Mouse (Mus musculus): ENCODE measurements at regions not wholly inside any gene's neighbourhood (a gene's known extent, or its start where the extent isn't known, plus 50 kb on each side); places are given as distances from the start of the nearest gene placed in this dataset.

GRCm38 (mm10) chr6:100176914-100177560 is 110.2 kb downstream of the Rybp start:
- no peak for ATAC-seq (ENCODE audit: extremely low read depth, insufficient number of reproducible peaks, low FRiP score, low TSS enrichment)
- Histone ChIP-seq H3K4me2 (no peak overlapping the region), H3K9ac (no peak overlapping the region), H3K27me3 (replicated peaks) (peaks cover 17% of the 10 kb centered on the region), H3K4me3 (no peak overlapping the region), H3K27ac (replicated peaks) (no peak overlapping the region), H3K36me3 (no peaks in the 10 kb centered on the region), H3K9me3 (0 out of 2 replicates have a peak, but pooled peaks cover 5% of the 10 kb centered on the region), H3K4me1 (peaks cover 22% of the 10 kb centered on the region)
- WGBS = 83% methylated on average over 11 of the region's 11 CpGs

GRCm38 (mm10) chr6:100170711-100171348 is 116.5 kb downstream of the Rybp start:
- Histone ChIP-seq H3K27ac (replicated peaks) (peak overlapping the region; percentile 16; the same call in 1 of the 2 replicates), H3K9me3 (0 out of 2 replicates have a peak, but pooled peaks cover 2% of the 10 kb centered on the region), H3K27me3 (replicated peaks) (peaks cover 44% of the 10 kb centered on the region), H3K9ac (peak overlapping the region; percentile 63), H3K4me3 (peak overlapping the region; percentile 32), H3K36me3 (no peaks in the 10 kb centered on the region), H3K4me2 (peak overlapping the region; percentile 62), H3K4me1 (peaks cover 22% of the 10 kb centered on the region)
- no peak for ATAC-seq (ENCODE audit: extremely low read depth, insufficient number of reproducible peaks, low FRiP score, low TSS enrichment)
- 5% methylated on average over 22 of the region's 22 CpGs for WGBS

DNA sequence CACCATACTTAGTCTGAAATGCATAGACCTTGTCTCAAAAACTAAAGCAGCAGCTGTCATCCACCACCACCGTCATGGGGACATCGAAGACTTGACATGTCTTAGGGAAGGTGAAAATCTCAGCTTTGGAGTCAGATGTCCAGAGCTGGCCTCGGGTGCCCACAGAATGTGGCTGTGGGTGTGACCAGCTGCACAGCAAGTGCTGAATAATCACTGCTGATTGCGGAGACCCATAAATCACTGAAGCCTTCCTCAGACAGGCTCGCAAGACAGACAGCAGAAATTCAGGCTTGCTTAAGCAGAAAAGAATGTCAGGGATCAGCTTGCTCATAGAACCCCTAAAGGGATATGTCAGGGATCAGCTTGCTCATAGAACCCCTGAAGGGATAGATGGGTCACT is 120.0 kb downstream of the Rybp start:
- 54% methylated on average over 5 of the region's 5 CpGs for WGBS
- Histone ChIP-seq H3K4me1 (peaks cover 39% of the 10 kb centered on the region), H3K4me2 (no peak overlapping the region), H3K27ac (replicated peaks) (no peak overlapping the region), H3K9ac (no peak overlapping the region), H3K27me3 (replicated peaks) (peaks cover 44% of the 10 kb centered on the region), H3K36me3 (no peaks in the 10 kb centered on the region), H3K9me3 (no peaks in the 10 kb centered on the region), H3K4me3 (no peak overlapping the region)
- no peak for ATAC-seq (ENCODE audit: extremely low read depth, insufficient number of reproducible peaks, low FRiP score, low TSS enrichment)

DNA sequence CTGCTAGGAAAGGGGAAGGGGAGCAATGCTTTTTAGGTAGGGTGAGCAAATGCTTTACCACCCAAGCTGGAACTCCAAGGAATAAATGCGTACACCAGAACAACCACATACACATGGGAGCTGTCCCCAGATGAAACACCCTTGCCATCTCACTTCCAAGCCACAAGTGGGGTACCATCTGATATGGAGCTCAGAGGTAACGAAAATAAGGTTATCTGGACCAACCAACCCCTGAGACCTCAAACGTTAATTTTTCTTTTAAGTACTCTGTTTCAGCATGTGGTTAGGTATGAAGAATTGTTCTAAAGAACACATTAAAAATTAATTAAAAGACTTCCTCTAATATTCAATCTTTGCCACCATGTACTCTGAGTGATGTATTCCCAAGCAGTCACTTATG is 121.5 kb downstream of the Rybp start:
- Histone ChIP-seq H3K4me3 (no peak overlapping the region), H3K4me1 (peaks cover 31% of the 10 kb centered on the region), H3K36me3 (no peaks in the 10 kb centered on the region), H3K9me3 (no peaks in the 10 kb centered on the region), H3K9ac (no peak overlapping the region), H3K27me3 (replicated peaks) (peaks cover 48% of the 10 kb centered on the region), H3K4me2 (no peak overlapping the region), H3K27ac (replicated peaks) (no peak overlapping the region)
- 74% methylated on average over 3 of the region's 3 CpGs for WGBS
- ATAC-seq (ENCODE audit: extremely low read depth, insufficient number of reproducible peaks, low FRiP score, low TSS enrichment) = no peak

DNA sequence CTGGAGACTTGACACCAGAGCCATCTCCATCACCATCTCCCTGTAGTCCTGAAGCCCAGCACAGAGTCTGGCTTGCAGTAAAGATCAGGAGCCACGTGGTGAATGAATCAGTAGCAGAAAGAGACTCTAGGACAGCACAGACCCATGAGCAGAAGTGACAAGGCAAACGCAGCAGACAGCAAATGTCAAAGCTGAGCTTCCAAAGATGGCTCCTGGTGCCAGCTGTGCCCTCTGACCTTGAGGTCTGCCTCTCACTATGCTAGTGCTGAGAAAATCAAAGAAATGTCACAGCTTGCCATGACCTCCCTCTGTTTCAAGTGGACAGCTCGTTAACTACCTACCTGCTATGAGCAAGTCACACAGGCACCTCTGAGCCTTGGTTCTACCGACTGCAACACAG is 123.1 kb downstream of the Rybp start:
- 51% methylated on average over 4 of the region's 4 CpGs for whole genome bisulfite sequencing
- Histone ChIP-seq H3K9me3 (no peaks in the 10 kb centered on the region), H3K4me1 (peaks cover 30% of the 10 kb centered on the region), H3K9ac (no peak overlapping the region), H3K27me3 (replicated peaks) (peaks cover 38% of the 10 kb centered on the region), H3K4me2 (no peak overlapping the region), H3K4me3 (no peak overlapping the region), H3K36me3 (no peaks in the 10 kb centered on the region), H3K27ac (replicated peaks) (no peak overlapping the region)
- ATAC-seq (ENCODE audit: extremely low read depth, insufficient number of reproducible peaks, low FRiP score, low TSS enrichment) = no peak

DNA sequence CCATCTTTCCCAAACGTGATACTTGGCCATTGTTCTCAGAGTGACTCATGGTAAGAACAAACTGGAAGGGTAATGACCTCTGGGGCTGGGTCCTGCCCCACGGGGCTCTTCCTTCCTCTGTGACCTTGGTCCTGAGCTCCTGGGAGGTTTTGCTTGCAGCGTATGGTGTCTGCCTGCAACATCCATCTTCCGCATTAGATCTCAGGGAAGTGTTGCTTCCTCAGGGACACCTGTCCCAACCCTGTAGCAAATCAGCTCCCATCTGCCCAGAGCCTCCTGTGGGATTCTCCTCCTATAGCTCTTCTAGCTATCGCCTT is 123.5 kb downstream of the Rybp start:
- ATAC-seq (ENCODE audit: extremely low read depth, insufficient number of reproducible peaks, low FRiP score, low TSS enrichment) = no peak
- Histone ChIP-seq H3K9me3 (no peaks in the 10 kb centered on the region), H3K4me3 (no peak overlapping the region), H3K36me3 (no peaks in the 10 kb centered on the region), H3K4me1 (peaks cover 34% of the 10 kb centered on the region), H3K9ac (peak overlapping the region; percentile 74; the same call in 1 of the 2 replicates), H3K27me3 (replicated peaks) (peaks cover 37% of the 10 kb centered on the region), H3K27ac (replicated peaks) (no peak overlapping the region), H3K4me2 (peak overlapping the region; percentile 73)
- WGBS = 35% methylated on average over 5 of the region's 5 CpGs

DNA sequence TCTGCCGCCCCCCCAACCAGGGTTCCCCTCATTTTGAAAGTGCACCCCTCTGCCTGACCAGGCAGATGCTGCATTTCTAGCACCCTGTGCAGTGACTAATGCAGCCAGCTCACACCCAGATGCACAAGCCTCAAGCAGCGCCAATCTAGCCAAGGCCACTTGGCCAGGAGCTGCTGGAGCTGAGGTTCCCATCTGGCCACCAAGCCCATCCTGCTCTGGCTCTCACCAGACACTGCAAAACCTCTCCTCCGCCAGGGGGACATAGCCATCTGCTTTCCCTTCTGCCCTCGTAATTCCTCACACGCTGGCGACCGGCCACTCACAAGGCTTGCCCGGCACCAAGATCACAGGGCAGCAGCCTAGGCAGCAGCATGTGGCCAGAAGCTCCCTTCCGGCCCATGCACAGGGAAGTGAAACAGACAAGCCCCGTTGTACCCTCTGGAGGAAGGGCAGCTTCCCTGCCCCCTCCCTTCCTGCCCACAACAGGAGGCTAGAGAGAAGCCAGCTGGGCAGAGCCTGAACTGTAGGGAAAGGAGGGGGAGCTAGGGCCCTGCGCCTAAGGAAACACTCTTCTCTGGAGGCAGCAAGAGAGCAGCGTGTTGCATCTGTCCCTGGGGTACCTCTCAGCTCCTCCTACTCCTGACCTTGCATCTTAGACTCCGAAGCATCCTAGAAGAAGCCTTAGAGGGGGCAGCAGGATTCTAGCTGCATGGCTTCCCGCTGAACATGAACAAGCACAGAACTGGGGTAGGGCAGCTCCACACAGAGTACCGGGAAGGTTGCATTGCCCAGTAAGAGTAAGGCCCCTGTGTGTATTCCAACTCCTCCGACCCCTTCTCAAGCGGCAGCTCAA is 124.1 kb downstream of the Rybp start:
- Histone ChIP-seq H3K4me1 (peaks cover 35% of the 10 kb centered on the region), H3K9me3 (no peaks in the 10 kb centered on the region), H3K4me3 (peak overlapping the region; percentile 46), H3K27me3 (replicated peaks) (peaks cover 32% of the 10 kb centered on the region), H3K36me3 (no peaks in the 10 kb centered on the region), H3K9ac (peak overlapping the region; percentile 74), H3K4me2 (peak overlapping the region; percentile 73), H3K27ac (replicated peaks) (no peak overlapping the region)
- 11% methylated on average over 17 of the region's 17 CpGs for WGBS
- ATAC-seq (ENCODE audit: extremely low read depth, insufficient number of reproducible peaks, low FRiP score, low TSS enrichment) = 0 out of 2 replicates have a peak, but pooled peaks have one; percentile 35

GRCm38 (mm10) chr6:100160670-100161069 is 126.6 kb downstream of the Rybp start:
- Histone ChIP-seq H3K9me3 (no peaks in the 10 kb centered on the region), H3K27me3 (replicated peaks) (peaks cover 19% of the 10 kb centered on the region), H3K27ac (replicated peaks) (no peak overlapping the region), H3K4me1 (peaks cover 51% of the 10 kb centered on the region), H3K4me2 (no peak overlapping the region), H3K36me3 (no peaks in the 10 kb centered on the region), H3K4me3 (no peak overlapping the region), H3K9ac (no peak overlapping the region)
- no peak for ATAC-seq (ENCODE audit: extremely low read depth, insufficient number of reproducible peaks, low FRiP score, low TSS enrichment)
- WGBS = 86% methylated on average over 8 of the region's 8 CpGs

DNA sequence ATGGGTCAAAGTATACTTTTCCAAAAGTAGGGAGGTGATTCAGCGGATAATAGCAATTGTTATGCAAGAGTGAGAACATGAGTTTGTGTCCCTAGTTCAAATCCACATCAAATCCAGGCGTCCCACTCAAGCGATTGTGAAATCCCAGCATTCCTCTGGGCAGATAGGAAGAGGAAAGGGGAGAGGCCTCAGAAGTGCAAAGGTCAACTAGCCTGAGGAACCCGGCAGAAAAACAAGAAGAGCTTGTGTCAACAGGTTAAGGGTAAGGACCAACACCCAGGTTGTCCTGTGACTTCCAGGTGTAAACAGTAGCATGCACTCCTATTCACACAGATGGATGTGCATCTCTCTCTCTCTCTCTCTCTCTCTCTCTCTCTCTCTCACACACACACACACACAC is 127.5 kb downstream of the Rybp start:
- 60% methylated on average over 4 of the region's 4 CpGs for WGBS
- H3K36me3 ChIP-seq = no peaks in the 10 kb centered on the region
- no peak overlapping the region for H3K4me2 ChIP-seq
- no peaks in the 10 kb centered on the region for H3K9me3 ChIP-seq
- no peak overlapping the region for H3K9ac ChIP-seq
- no peak overlapping the region for H3K27ac ChIP-seq (replicated peaks)
- peaks cover 17% of the 10 kb centered on the region for H3K27me3 ChIP-seq (replicated peaks)
- no peak overlapping the region for H3K4me3 ChIP-seq
- peaks cover 58% of the 10 kb centered on the region for H3K4me1 ChIP-seq
- ATAC-seq (ENCODE audit: extremely low read depth, insufficient number of reproducible peaks, low FRiP score, low TSS enrichment) = no peak

DNA sequence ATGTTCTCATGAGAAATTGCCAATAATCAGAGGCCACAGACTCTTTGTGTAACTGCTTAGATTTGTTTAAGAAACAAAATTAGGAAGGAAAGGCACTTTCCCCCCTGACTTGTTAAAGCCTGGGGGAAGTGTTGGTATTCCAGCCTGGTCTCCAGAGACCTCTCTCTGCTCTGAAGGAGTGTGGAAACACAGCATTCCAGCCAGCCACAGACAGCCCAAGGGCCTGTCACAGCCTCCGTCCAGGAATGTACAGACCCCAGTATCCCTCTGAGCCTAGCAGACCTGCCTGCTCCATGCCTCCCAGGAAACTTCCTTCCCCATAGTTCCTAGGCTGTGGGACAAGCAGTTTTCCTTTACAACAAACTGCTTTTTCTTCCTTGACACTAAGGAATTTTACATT is 128.0 kb downstream of the Rybp start:
- Histone ChIP-seq H3K9ac (no peak overlapping the region), H3K4me3 (no peak overlapping the region), H3K9me3 (no peaks in the 10 kb centered on the region), H3K27ac (replicated peaks) (no peak overlapping the region), H3K27me3 (replicated peaks) (peaks cover 17% of the 10 kb centered on the region), H3K4me2 (no peak overlapping the region), H3K4me1 (peaks cover 58% of the 10 kb centered on the region), H3K36me3 (no peaks in the 10 kb centered on the region)
- no peak for ATAC-seq (ENCODE audit: extremely low read depth, insufficient number of reproducible peaks, low FRiP score, low TSS enrichment)
- 25% methylated on average over 1 of the region's 1 CpGs for WGBS

DNA sequence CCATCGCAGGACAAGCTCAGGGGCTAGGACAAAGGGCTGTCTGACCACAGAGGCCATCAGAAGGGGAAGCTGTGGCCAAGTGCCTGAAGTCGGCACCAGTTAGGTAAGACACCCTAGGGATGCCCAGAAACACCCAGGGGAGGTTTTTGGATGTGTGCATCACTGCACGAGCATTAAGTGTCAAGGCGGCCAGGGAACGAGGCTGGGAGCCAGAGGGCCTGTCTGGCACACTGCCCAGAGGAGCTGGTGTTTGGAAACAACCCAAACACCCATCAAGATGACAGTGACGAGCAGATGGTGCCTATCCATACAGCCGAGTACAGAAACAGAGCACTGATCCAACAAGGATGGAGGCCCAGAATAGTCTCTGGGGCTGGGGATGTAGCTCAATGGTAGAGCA is 130.0 kb downstream of the Rybp start:
- no peaks in the 10 kb centered on the region for H3K9me3 ChIP-seq
- no peak overlapping the region for H3K4me2 ChIP-seq
- H3K27me3 ChIP-seq (replicated peaks) = peaks cover 12% of the 10 kb centered on the region
- no peak overlapping the region for H3K4me3 ChIP-seq
- H3K27ac ChIP-seq (replicated peaks) = no peak overlapping the region
- WGBS = 16% methylated on average over 7 of the region's 7 CpGs
- no peak for ATAC-seq (ENCODE audit: extremely low read depth, insufficient number of reproducible peaks, low FRiP score, low TSS enrichment)
- no peaks in the 10 kb centered on the region for H3K36me3 ChIP-seq
- H3K4me1 ChIP-seq = peaks cover 41% of the 10 kb centered on the region
- H3K9ac ChIP-seq = no peak overlapping the region

Data from heart, embryonic 13.5 days (tissue).